Mouse (Mus musculus): ENCODE measurements around the gene Rexo4.

Gene Rexo4

DNA sequence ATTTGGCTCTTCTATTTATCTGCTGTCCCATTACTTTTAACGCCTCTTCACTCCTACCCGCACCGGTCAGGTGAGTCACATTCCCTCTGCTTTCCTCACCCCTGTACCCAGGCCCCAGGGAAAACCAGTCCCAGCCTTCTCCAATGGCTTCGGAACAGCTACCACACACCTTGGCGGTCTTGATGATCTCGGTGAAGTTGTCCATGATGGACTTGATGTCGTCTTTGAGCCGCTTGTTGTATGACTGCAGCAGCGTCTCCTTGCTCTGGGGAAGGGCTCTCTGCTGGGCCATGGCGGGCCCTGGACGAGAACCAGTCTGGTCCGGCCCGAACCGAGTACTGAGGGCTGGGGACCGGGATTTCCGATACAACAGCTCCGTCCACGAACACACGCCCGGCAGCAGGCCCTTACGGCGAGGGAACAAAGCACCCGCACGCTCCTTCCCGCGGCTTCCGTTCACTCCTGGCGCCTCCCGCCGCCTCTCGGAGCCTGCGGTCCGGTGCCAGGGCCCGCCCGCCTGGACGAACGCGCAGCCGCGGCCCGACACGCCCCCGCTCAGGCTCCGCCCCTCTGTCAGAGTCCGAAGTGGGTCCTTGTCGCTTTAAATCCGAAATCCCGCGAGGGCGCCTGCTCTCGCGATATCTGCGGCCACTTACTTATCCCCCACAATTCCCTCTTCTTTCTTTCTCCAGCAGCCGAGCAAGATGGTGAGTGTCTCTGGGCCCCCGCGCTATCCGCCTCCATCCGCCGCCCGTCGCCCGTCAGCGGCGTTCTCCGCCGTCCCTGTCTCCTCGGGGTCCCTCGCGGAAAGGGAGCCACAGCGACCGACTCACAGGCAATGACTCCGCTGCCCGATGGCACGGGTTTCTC lies 53.8 kb downstream of the Rexo4 start, which contains the start of the genes Med22 and Rpl7a:
Med22 (minus strand) TSS at position 554 of the 870 bp plus-strand sequence.
Rpl7a (plus strand) TSS at position 641 of the 870 bp plus-strand sequence.
- peak; percentile 99 for DNase-seq (ENCODE audit: low read depth, low spot score)

DNA sequence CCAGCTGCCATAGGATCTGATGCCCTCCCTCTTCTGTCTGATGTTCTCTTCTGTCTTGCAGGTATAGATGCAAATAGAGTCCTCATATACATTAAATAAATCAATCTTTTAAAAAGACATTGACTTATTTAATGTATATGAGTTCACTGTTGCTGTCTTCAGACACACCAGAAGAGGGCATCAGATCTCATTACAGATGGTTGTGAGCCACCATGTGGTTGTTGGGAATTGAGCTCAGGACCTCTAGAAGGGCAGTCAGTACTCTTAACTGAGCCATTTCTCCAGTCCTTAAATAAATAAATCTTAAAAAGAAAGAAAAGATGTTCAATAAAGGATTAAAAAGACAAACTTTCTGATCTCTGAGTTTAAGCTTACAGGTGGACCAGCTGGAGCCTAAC lies 54.8 kb downstream of the Rexo4 start:
- DNase-seq (ENCODE audit: low read depth, low spot score), result no peak

DNA sequence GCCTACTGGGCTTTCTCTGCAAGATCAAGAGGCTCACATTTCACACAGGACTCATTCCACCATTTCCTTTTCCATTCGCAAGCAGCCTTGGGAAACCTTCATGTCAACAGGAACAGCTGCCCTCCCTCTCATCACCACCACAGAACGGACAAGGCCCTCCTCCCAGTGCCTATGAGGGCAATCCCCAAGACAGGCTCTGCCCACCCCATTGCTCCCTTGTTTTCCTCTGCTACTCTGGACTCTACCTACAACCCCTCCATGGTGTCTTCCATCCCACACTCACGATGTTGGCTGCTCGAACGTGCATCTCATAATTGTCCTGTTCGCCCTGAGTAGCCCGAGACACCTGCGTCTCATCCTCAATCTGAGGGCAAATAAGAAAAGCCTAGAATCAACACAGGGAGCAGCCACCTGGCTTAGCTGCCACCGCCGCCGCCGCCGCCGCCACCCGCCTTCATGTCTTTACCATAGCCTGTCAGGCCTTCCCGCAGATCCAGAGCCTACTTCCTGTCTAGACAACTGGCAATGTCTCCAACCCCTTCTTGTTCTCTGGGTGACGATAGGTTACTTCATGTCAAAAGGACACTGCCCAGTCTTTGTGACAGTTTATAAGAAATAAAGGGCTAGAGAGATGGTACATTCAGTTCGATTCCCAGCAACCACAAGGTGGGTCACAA lies 55.3 kb downstream of the Rexo4 start:
- DNase-seq (ENCODE audit: low read depth, low spot score), result no peak

DNA sequence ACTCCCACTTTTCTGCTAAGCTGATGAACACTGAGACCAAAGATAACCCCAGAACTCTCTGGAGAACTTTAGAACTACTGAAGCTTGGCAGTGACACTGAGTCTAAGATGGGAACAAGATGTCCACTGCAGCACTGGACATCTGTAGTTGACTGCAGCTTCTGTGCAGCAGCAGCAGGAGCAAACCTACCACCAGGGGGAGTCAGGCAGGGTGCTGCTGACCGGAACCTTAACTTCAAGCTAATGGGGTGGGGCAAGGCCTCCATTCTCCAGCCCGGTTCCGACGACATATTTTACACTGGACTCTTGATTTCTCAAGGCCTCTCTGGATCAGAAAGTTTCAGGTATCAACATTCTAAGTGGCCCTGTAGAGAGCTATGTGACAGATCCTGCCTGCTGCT lies 57.1 kb downstream of the Rexo4 start:
- DNase-seq (ENCODE audit: low read depth, low spot score), result peak; percentile 54

DNA sequence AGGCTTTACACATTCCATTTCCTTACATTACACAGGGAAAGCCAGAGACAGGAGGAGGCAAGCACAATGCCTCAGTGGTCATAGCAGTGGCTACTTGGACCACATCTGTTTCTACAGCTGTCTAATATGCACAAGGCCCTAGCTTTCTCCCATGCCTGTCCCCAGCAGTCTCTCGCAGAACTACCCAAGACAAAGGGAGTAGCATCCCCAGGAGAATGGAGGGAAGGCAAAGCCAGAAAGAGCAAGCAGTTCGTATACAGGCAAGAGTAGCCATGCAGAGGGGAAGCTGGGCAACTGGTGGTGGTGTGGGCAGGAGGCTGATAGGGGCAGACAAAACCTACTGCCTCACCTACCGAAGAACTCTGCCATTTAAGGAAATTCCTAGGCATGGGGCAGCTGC lies 57.8 kb downstream of the Rexo4 start:
- DNase-seq (ENCODE audit: low read depth, low spot score), result no peak

DNA sequence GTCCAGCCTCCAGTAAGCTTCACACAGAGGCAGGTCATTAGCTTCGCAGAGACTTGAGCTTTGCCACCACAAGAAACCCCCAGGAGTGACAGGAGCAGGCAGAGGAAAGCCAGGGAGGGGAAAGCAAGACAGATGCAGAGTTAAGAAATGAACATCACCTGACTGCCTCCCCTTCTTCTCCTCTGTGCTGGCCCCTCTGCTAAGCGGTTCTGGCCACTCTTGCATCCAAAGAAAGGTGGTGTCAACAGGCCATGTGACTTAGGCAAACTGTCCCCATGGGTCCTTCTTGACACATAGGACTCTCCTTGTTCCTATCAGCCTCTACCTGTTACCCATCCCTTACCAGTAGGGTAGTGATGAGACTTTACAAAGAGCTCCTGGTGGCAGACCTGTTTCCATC lies 58.2 kb downstream of the Rexo4 start:
- DNase-seq (ENCODE audit: low read depth, low spot score), result no peak

All from ZHBTc4 (cell line).